Mouse (Mus musculus) forebrain, embryonic 10.5 days (tissue): ENCODE measurements around the gene Myom1. TPM values are rescaled to one million over a fixed set of nuclear protein-coding genes. Genes with fewer than 3 reads are reported as not detected.
A peak's percentile ranks its signal among the peaks of the same experiment; 100 is the strongest.

ENCODE experiments used
- DNase-seq: peaks from one replicate; pipeline ENCODE4 v3.0.0-alpha.2; 2017; ENCODE audit warnings: low spot score; ENCODE audit errors: extremely low spot score
- H3K27ac ChIP-seq: fragments of 300-500 bp; sonication (generic); 2 replicates; pipeline ENCODE4 v1.5.1; 2016; ENCODE audit warnings: mild to moderate bottlenecking
- H3K27me3 ChIP-seq: fragments of 300-500 bp; sonication (generic); 2 replicates; pipeline ENCODE4 v1.6.1; 2016; ENCODE audit warnings: mild to moderate bottlenecking; ENCODE audit not compliant: poor library complexity, severe bottlenecking
- H3K36me3 ChIP-seq: fragments of 300-500 bp; sonication (generic); replicated peaks from 2 replicates; pipeline ENCODE4 v1.6.1; 2016; ENCODE audit warnings: mild to moderate bottlenecking, moderate library complexity
- H3K4me1 ChIP-seq: fragments of 300-500 bp; sonication (generic); 2 replicates; pipeline ENCODE4 v1.6.1; 2016
- H3K4me3 ChIP-seq: fragments of 300-500 bp; sonication (generic); 2 replicates; pipeline ENCODE4 v1.5.1; 2016; ENCODE audit warnings: mild to moderate bottlenecking, moderate library complexity
- H3K9me3 ChIP-seq: fragments of 300-500 bp; sonication (generic); 2 replicates; pipeline ENCODE4 v1.6.1; 2016; ENCODE audit warnings: mild to moderate bottlenecking, moderate library complexity
- WGBS: fragments of 180-500 bp; shearing (Covaris S2); methylation state at CpG from one replicate; pipeline ENCODE4 v1.1.7; 2016; 5-methylcytosine and 5-hydroxymethylcytosine counted together
- polyA plus RNA-seq: library from polyadenylated mRNA; unstranded; fragments of >200 nt; fragmentation: Nextera tagmentation; extraction: Ambion mirVana; gene quantifications from 2 replicates; pipeline ENCODE4 v1.2.1, GENCODE M21; 2016

Gene Myom1
- polyA plus RNA-seq, 1 experiment from 2014 or later, result 2.2 TPM

- Histone ChIP-seq H3K9me3 (no peaks in the 10 kb centered on the region), H3K4me1 (no peaks in the 10 kb centered on the region), H3K36me3 (no peaks in the 10 kb centered on the region), H3K27ac (no peak overlapping the region), H3K27me3 (no peaks in the 10 kb centered on the region), H3K4me3 (no peak overlapping the region)
- no peak for DNase-seq
- WGBS, result 78% methylated on average over 6 of the region's 6 CpGs
These were observed 108.4 kb downstream of the Myom1 start for GRCm38 (mm10) chr17:71110753-71111265.

- Histone ChIP-seq H3K36me3 (no peaks in the 10 kb centered on the region), H3K4me1 (no peaks in the 10 kb centered on the region), H3K9me3 (no peaks in the 10 kb centered on the region), H3K27ac (no peak overlapping the region), H3K4me3 (no peak overlapping the region), H3K27me3 (no peaks in the 10 kb centered on the region)
- WGBS, result 80% methylated on average over 3 of the region's 3 CpGs
- DNase-seq, result no peak
These were observed 110.3 kb downstream of the Myom1 start for GRCm38 (mm10) chr17:71112689-71113088.

DNA sequence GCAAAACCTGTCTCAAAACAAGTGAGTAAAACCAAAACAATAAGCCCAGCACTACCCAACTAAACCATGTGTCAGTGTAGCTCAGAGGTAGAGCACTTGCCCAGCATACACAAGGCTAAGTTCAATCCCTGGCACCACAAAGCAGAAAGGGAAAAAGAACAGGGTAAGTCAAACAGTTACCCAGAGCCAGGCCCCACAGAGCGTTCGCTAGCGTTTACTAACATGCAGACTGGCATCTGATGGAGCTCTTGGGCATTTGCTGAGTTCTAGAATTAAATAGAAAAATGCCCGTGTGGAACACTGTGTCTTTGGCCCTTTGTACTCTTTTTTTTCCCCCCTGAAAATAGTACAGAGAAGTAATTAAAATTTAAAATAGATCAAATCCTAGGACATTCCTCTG, 111.8 kb downstream of the Myom1 start:
- Histone ChIP-seq H3K4me1 (peaks cover 11% of the 10 kb centered on the region), H3K27me3 (no peaks in the 10 kb centered on the region), H3K4me3 (no peak overlapping the region), H3K9me3 (no peaks in the 10 kb centered on the region), H3K36me3 (no peaks in the 10 kb centered on the region), H3K27ac (no peak overlapping the region)
- WGBS, result 83% methylated on average over 4 of the region's 4 CpGs
- DNase-seq, result no peak

- Histone ChIP-seq H3K4me1 (peaks cover 23% of the 10 kb centered on the region), H3K27me3 (no peaks in the 10 kb centered on the region), H3K9me3 (no peaks in the 10 kb centered on the region), H3K4me3 (no peak overlapping the region), H3K36me3 (no peaks in the 10 kb centered on the region), H3K27ac (no peak overlapping the region)
- 88% methylated on average over 4 of the region's 4 CpGs for WGBS
- no peak for DNase-seq
These were observed 115.5 kb downstream of the Myom1 start for GRCm38 (mm10) chr17:71117956-71118355.

GRCm38 (mm10) chr17:71118607-71119006, 116.2 kb downstream of the Myom1 start:
- H3K9me3 ChIP-seq, result no peaks in the 10 kb centered on the region
- H3K36me3 ChIP-seq, result no peaks in the 10 kb centered on the region
- H3K4me3 ChIP-seq, result no peak overlapping the region
- DNase-seq, result no peak
- peaks cover 27% of the 10 kb centered on the region for H3K4me1 ChIP-seq
- no peak overlapping the region for H3K27ac ChIP-seq
- WGBS, result 62% methylated on average over 4 of the region's 4 CpGs
- H3K27me3 ChIP-seq, result no peaks in the 10 kb centered on the region

GRCm38 (mm10) chr17:71120626-71121025, 118.2 kb downstream of the Myom1 start:
- H3K9me3 ChIP-seq, result no peaks in the 10 kb centered on the region
- no peaks in the 10 kb centered on the region for H3K27me3 ChIP-seq
- DNase-seq, result no peak
- peak overlapping the region; percentile 49; the same call in 1 of the 2 replicates for H3K27ac ChIP-seq
- H3K4me1 ChIP-seq, result peaks cover 31% of the 10 kb centered on the region
- no peaks in the 10 kb centered on the region for H3K36me3 ChIP-seq
- WGBS, result 55% methylated on average over 4 of the region's 6 CpGs
- no peak overlapping the region for H3K4me3 ChIP-seq

DNA sequence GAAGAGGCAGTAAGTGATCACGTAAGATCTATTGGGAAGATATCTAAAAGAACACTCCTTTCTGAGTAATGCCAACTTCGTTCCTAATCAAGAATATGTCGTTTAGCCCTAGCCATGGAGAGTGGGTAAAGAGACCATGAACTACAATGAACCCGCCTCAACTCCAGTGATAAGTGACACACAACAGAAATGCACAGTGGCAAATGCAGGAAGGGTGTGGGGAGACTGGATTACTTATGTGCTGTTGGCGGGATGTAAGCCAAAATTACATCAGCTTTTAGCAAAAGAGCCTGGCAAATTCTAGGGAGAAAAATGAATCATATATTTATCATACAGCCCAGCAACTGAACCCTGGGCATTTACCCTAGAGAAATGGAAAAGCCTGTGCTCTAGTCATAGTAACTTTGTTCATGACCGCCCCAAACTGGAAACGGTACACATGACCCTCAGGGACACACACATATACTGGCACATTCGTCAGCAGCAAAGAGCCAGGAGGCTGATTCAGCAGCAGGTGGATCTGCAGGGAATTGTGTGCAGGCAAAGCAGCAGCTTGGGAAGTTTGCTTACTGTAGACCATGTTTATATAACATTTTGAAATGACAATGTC, 121.7 kb downstream of the Myom1 start:
- WGBS, result 91% methylated on average over 8 of the region's 8 CpGs
- DNase-seq, result no peak
- Histone ChIP-seq H3K27me3 (no peaks in the 10 kb centered on the region), H3K4me1 (peaks cover 32% of the 10 kb centered on the region), H3K4me3 (no peak overlapping the region), H3K36me3 (no peaks in the 10 kb centered on the region), H3K9me3 (no peaks in the 10 kb centered on the region), H3K27ac (no peak overlapping the region)

DNA sequence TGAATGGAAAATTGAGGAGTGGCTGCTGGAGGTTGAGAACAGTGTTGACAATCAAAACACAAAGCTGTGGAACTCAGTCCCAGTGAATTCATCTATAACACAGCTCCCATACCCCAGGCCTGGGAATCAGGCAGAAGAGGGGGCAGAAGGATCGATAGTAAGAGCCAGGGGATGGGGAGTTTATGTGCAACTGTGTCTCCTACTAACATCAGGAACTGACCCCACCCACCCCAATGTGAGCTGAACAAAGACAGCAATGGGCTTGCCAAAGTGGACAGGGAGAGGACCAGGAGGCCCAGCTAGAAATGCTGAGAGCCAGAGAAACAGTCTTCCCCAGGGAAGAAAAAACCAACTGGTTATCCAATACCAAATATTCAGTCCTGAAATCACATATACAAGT, 122.2 kb downstream of the Myom1 start:
- no peaks in the 10 kb centered on the region for H3K36me3 ChIP-seq
- no peaks in the 10 kb centered on the region for H3K27me3 ChIP-seq
- WGBS, result 77% methylated on average over 1 of the region's 1 CpGs
- no peak overlapping the region for H3K27ac ChIP-seq
- no peaks in the 10 kb centered on the region for H3K9me3 ChIP-seq
- no peak for DNase-seq
- H3K4me1 ChIP-seq, result peaks cover 30% of the 10 kb centered on the region
- H3K4me3 ChIP-seq, result no peak overlapping the region

DNA sequence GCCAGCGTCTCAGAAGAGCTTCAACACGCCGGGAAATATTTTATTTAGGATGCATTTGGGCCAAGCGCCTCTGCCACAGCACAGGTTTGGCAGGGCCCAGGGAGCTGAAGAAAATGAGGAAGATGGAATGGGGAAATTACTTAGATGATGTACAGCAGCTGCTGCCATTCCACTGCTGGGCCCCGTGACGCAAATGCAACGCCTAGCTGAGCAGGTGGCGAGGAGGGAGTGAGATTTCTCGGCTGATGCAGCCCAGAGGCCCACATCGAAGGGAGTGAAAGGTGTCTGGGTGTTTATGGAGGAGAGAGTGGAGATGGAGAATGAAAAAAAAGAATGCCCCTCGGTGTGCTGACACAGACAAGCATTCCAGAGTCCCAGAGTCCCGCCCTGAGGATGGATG, 123.1 kb downstream of the Myom1 start:
- H3K27ac ChIP-seq, result no peak overlapping the region
- 82% methylated on average over 12 of the region's 12 CpGs for WGBS
- no peaks in the 10 kb centered on the region for H3K36me3 ChIP-seq
- no peak for DNase-seq
- no peaks in the 10 kb centered on the region for H3K27me3 ChIP-seq
- peaks cover 31% of the 10 kb centered on the region for H3K4me1 ChIP-seq
- H3K4me3 ChIP-seq, result no peak overlapping the region
- no peaks in the 10 kb centered on the region for H3K9me3 ChIP-seq

DNA sequence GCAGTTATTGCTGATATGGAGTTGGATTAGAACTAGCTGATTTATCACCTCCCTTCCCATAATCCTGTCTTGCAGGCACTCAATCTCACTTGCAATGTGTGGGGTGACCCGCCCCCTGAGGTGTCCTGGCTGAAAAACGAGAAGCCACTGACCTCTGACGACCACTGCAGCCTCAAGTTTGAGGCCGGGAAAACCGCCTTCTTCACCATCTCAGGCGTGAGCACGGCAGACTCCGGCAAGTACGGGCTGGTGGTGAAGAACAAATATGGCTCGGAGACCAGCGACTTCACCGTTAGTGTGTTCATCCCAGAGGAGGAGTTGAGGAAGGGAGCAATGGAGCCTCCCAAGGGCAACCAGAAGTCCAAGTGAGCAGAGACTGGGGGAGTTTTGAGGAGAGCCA, 123.6 kb downstream of the Myom1 start:
- Histone ChIP-seq H3K9me3 (no peaks in the 10 kb centered on the region), H3K4me3 (no peak overlapping the region), H3K27me3 (no peaks in the 10 kb centered on the region), H3K27ac (no peak overlapping the region), H3K4me1 (peaks cover 27% of the 10 kb centered on the region), H3K36me3 (no peaks in the 10 kb centered on the region)
- DNase-seq, result no peak
- WGBS, result 86% methylated on average over 12 of the region's 12 CpGs

- H3K27ac ChIP-seq, result no peak overlapping the region
- DNase-seq, result peak; percentile 13
These were observed 125.2 kb downstream of the Myom1 start for GRCm38 (mm10) chr17:71127464-71128110.

GRCm38 (mm10) chr17:71129489-71130261, 127.2 kb downstream of the Myom1 start:
- H3K27me3 ChIP-seq, result no peaks in the 10 kb centered on the region
- no peaks in the 10 kb centered on the region for H3K9me3 ChIP-seq
- H3K27ac ChIP-seq, result no peak overlapping the region
- no peak overlapping the region for H3K4me3 ChIP-seq
- WGBS, result 82% methylated on average over 9 of the region's 9 CpGs
- H3K36me3 ChIP-seq, result no peaks in the 10 kb centered on the region
- peaks cover 17% of the 10 kb centered on the region for H3K4me1 ChIP-seq
- no peak for DNase-seq

More at GRCm38 (mm10) chr17:71127464-71128110, 125.2 kb downstream of the Myom1 start:
- 84% methylated on average over 7 of the region's 7 CpGs for WGBS
- H3K9me3 ChIP-seq, result no peaks in the 10 kb centered on the region
- no peaks in the 10 kb centered on the region for H3K36me3 ChIP-seq
- no peaks in the 10 kb centered on the region for H3K27me3 ChIP-seq
- peaks cover 25% of the 10 kb centered on the region for H3K4me1 ChIP-seq
- no peak overlapping the region for H3K4me3 ChIP-seq

DNA sequence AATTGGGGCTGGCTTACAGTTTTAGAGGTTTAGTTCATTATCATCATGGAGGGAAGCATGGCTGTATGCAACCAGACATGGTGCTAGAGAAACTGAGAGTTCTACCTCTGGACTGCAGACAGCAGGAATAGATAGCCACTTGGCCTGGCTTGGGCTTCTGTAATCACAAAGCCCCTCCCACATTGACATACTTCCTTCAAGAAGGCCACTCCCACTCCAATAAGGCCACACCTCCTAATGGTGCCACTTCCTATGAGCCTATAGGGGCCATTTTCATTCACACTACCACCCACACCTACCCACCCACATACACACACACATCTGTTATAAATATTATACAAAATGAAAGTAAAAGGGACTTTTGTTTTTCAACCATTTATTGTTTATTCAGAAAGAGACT, 129.8 kb downstream of the Myom1 start:
- Histone ChIP-seq H3K36me3 (no peaks in the 10 kb centered on the region), H3K9me3 (no peaks in the 10 kb centered on the region), H3K27me3 (no peaks in the 10 kb centered on the region), H3K4me1 (peaks cover 7% of the 10 kb centered on the region; the same call in 1 of the 2 replicates), H3K4me3 (no peak overlapping the region), H3K27ac (no peak overlapping the region)
- DNase-seq, result peak; percentile 4
